Mouse (Mus musculus): Measurements from ENCODE around the gene Rxfp1. TPM values are rescaled to one million over a fixed set of nuclear protein-coding genes. Genes with fewer than 3 reads are reported as not detected.
A peak's percentile ranks its signal among the peaks of the same experiment; 100 is the strongest.
"Not testable (repeated sequence)": the region's sequence is repeated elsewhere in the genome, so short reads cannot be mapped to it uniquely, and the experiment has no call there.

Rxfp1 gene
- polyA plus RNA-seq, 1 experiment from 2014 or later, result 0.31 TPM

- no peaks in the 10 kb centered on the region for H3K27me3 ChIP-seq (ENCODE audit: low read depth, poor library complexity, severe bottlenecking)
- 85% methylated on average over 4 of the region's 4 CpGs for WGBS
- no peak overlapping the region for H3K27ac ChIP-seq
These were observed 34.5 kb downstream of the Rxfp1 start for GRCm38 (mm10) chr3:79703135-79703534.

GRCm38 (mm10) chr3:79691957-79692356 is 45.7 kb downstream of the Rxfp1 start:
- Histone ChIP-seq H3K27ac (no peak overlapping the region), H3K27me3 (ENCODE audit: low read depth, poor library complexity, severe bottlenecking) (no peaks in the 10 kb centered on the region), H3K36me3 (no peaks in the 10 kb centered on the region), H3K4me1 (no peaks in the 10 kb centered on the region), H3K4me3 (no peak overlapping the region), H3K9me3 (replicated peaks) (no peaks in the 10 kb centered on the region)
- 94% methylated on average over 2 of the region's 2 CpGs for WGBS
- no peak for DNase-seq (ENCODE audit: low spot score)

More at GRCm38 (mm10) chr3:79703135-79703534, 34.5 kb downstream of the Rxfp1 start:
- no peaks in the 10 kb centered on the region for H3K36me3 ChIP-seq
- no peak overlapping the region for H3K4me3 ChIP-seq
- no peak for DNase-seq (ENCODE audit: low spot score)
- H3K4me1 ChIP-seq, result peaks cover 20% of the 10 kb centered on the region
- H3K9me3 ChIP-seq (replicated peaks), result no peaks in the 10 kb centered on the region

GRCm38 (mm10) chr3:79690111-79690651 is 47.5 kb downstream of the Rxfp1 start:
- H3K27ac ChIP-seq, result no peak overlapping the region
- H3K4me3 ChIP-seq, result no peak overlapping the region
- WGBS, result 93% methylated on average over 9 of the region's 9 CpGs
- H3K9me3 ChIP-seq (replicated peaks), result no peaks in the 10 kb centered on the region
- H3K27me3 ChIP-seq (ENCODE audit: low read depth, poor library complexity, severe bottlenecking), result no peaks in the 10 kb centered on the region
- no peaks in the 10 kb centered on the region for H3K4me1 ChIP-seq
- no peak for DNase-seq (ENCODE audit: low spot score)
- no peaks in the 10 kb centered on the region for H3K36me3 ChIP-seq

- not testable (repeated sequence) for H3K9me3 ChIP-seq (replicated peaks); DNase-seq (ENCODE audit: low spot score); H3K4me3 ChIP-seq; H3K27ac ChIP-seq; H3K4me1 ChIP-seq; H3K27me3 ChIP-seq (ENCODE audit: low read depth, poor library complexity, severe bottlenecking); H3K36me3 ChIP-seq
- 88% methylated on average over 4 of the region's 4 CpGs for WGBS
These were observed 49.6 kb downstream of the Rxfp1 start for GRCm38 (mm10) chr3:79688101-79688500.

- Histone ChIP-seq H3K36me3 (no peaks in the 10 kb centered on the region), H3K4me3 (no peak overlapping the region), H3K27ac (no peak overlapping the region), H3K9me3 (replicated peaks) (no peaks in the 10 kb centered on the region), H3K27me3 (ENCODE audit: low read depth, poor library complexity, severe bottlenecking) (no peaks in the 10 kb centered on the region), H3K4me1 (0 out of 2 replicates have a peak, but pooled peaks cover 4% of the 10 kb centered on the region)
- DNase-seq (ENCODE audit: low spot score), result no peak
- WGBS, result 78% methylated on average over 8 of the region's 8 CpGs
These were observed 54.2 kb downstream of the Rxfp1 start for GRCm38 (mm10) chr3:79683529-79683928.

- Histone ChIP-seq H3K27me3 (ENCODE audit: low read depth, poor library complexity, severe bottlenecking) (no peaks in the 10 kb centered on the region), H3K9me3 (replicated peaks) (no peaks in the 10 kb centered on the region), H3K36me3 (no peaks in the 10 kb centered on the region), H3K4me3 (no peak overlapping the region), H3K27ac (no peak overlapping the region), H3K4me1 (0 out of 2 replicates have a peak, but pooled peaks cover 4% of the 10 kb centered on the region)
- WGBS, result 79% methylated on average over 14 of the region's 14 CpGs
- no peak for DNase-seq (ENCODE audit: low spot score)
These were observed 55.1 kb downstream of the Rxfp1 start for GRCm38 (mm10) chr3:79682351-79683132.

- Histone ChIP-seq H3K9me3 (replicated peaks) (no peaks in the 10 kb centered on the region), H3K27me3 (ENCODE audit: low read depth, poor library complexity, severe bottlenecking) (no peaks in the 10 kb centered on the region), H3K4me3 (no peak overlapping the region), H3K4me1 (peaks cover 9% of the 10 kb centered on the region), H3K27ac (no peak overlapping the region), H3K36me3 (no peaks in the 10 kb centered on the region)
- no peak for DNase-seq (ENCODE audit: low spot score)
- 88% methylated on average over 3 of the region's 3 CpGs for WGBS
These were observed 61.3 kb downstream of the Rxfp1 start for GRCm38 (mm10) chr3:79676411-79676810.

- DNase-seq (ENCODE audit: low spot score), result no peak
- H3K9me3 ChIP-seq (replicated peaks), result no peaks in the 10 kb centered on the region
- 86% methylated on average over 5 of the region's 5 CpGs for WGBS
- peaks cover 10% of the 10 kb centered on the region for H3K4me1 ChIP-seq
- H3K27me3 ChIP-seq (ENCODE audit: low read depth, poor library complexity, severe bottlenecking), result no peaks in the 10 kb centered on the region
- no peak overlapping the region for H3K27ac ChIP-seq
- no peak overlapping the region for H3K4me3 ChIP-seq
- no peaks in the 10 kb centered on the region for H3K36me3 ChIP-seq
These were observed 63.0 kb downstream of the Rxfp1 start for GRCm38 (mm10) chr3:79674641-79675040.

- Histone ChIP-seq H3K4me1 (peaks cover 10% of the 10 kb centered on the region), H3K9me3 (replicated peaks) (no peaks in the 10 kb centered on the region), H3K36me3 (no peaks in the 10 kb centered on the region), H3K27ac (no peak overlapping the region), H3K27me3 (ENCODE audit: low read depth, poor library complexity, severe bottlenecking) (no peaks in the 10 kb centered on the region), H3K4me3 (no peak overlapping the region)
- 23% methylated on average over 4 of the region's 4 CpGs for WGBS
- DNase-seq (ENCODE audit: low spot score), result peak; percentile 67
These were observed 64.6 kb downstream of the Rxfp1 start for GRCm38 (mm10) chr3:79673082-79673481.

GRCm38 (mm10) chr3:79672188-79672587 is 65.5 kb downstream of the Rxfp1 start:
- no peaks in the 10 kb centered on the region for H3K27me3 ChIP-seq (ENCODE audit: low read depth, poor library complexity, severe bottlenecking)
- peaks cover 10% of the 10 kb centered on the region for H3K4me1 ChIP-seq
- no peak for DNase-seq (ENCODE audit: low spot score)
- H3K4me3 ChIP-seq, result no peak overlapping the region
- H3K27ac ChIP-seq, result 0 out of 2 replicates have a peak overlapping the region, but pooled peaks have one; percentile 4
- H3K36me3 ChIP-seq, result no peaks in the 10 kb centered on the region
- H3K9me3 ChIP-seq (replicated peaks), result no peaks in the 10 kb centered on the region
- 76% methylated on average over 16 of the region's 16 CpGs for WGBS

- H3K9me3 ChIP-seq (replicated peaks), result no peaks in the 10 kb centered on the region
- WGBS, result 84% methylated on average over 7 of the region's 7 CpGs
- H3K36me3 ChIP-seq, result no peaks in the 10 kb centered on the region
- DNase-seq (ENCODE audit: low spot score), result no peak
- H3K4me1 ChIP-seq, result peaks cover 10% of the 10 kb centered on the region
- H3K27me3 ChIP-seq (ENCODE audit: low read depth, poor library complexity, severe bottlenecking), result no peaks in the 10 kb centered on the region
- H3K4me3 ChIP-seq, result no peak overlapping the region
- H3K27ac ChIP-seq, result no peak overlapping the region
These were observed 67.1 kb downstream of the Rxfp1 start for GRCm38 (mm10) chr3:79670556-79670955.

- WGBS, result 43% methylated on average over 9 of the region's 9 CpGs
- Histone ChIP-seq H3K9me3 (replicated peaks) (no peaks in the 10 kb centered on the region), H3K27me3 (ENCODE audit: low read depth, poor library complexity, severe bottlenecking) (no peaks in the 10 kb centered on the region), H3K36me3 (no peaks in the 10 kb centered on the region), H3K27ac (no peak overlapping the region), H3K4me1 (no peaks in the 10 kb centered on the region), H3K4me3 (no peak overlapping the region)
- peak; percentile 61 for DNase-seq (ENCODE audit: low spot score)
These were observed 72.8 kb downstream of the Rxfp1 start for GRCm38 (mm10) chr3:79664787-79665408.

GRCm38 (mm10) chr3:79656682-79657081 is 81.0 kb downstream of the Rxfp1 start:
- DNase-seq (ENCODE audit: low spot score), result no peak
- 80% methylated on average over 5 of the region's 5 CpGs for WGBS

More at GRCm38 (mm10) chr3:79656682-79657081, 81.0 kb downstream of the Rxfp1 start:
- H3K27me3 ChIP-seq (ENCODE audit: low read depth, poor library complexity, severe bottlenecking), result no peaks in the 10 kb centered on the region
- H3K36me3 ChIP-seq, result no peaks in the 10 kb centered on the region
- no peaks in the 10 kb centered on the region for H3K9me3 ChIP-seq (replicated peaks)
- no peak overlapping the region for H3K27ac ChIP-seq
- no peaks in the 10 kb centered on the region for H3K4me1 ChIP-seq
- no peak overlapping the region for H3K4me3 ChIP-seq
